Mouse (Mus musculus): ENCODE results near the gene Lrrc7. TPM values are rescaled to one million over a fixed set of nuclear protein-coding genes. Genes with fewer than 3 reads are reported as not detected.
"Not testable (repeated sequence)": the region's sequence is repeated elsewhere in the genome, so short reads cannot be mapped to it uniquely, and the experiment has no call there.

The Lrrc7 gene
- polyA plus RNA-seq, 1 experiment from 2014 or later: 12.8 TPM

- ATAC-seq (ENCODE audit: low FRiP score, low read depth): no peak
- Histone ChIP-seq H3K4me1 (replicated peaks) (no peaks in the 10 kb centered on the region), H3K4me3 (no peak overlapping the region), H3K27me3 (no peaks in the 10 kb centered on the region), H3K9ac (no peak overlapping the region), H3K4me2 (no peak overlapping the region), H3K27ac (replicated peaks) (no peak overlapping the region), H3K36me3 (peaks cover 11% of the 10 kb centered on the region), H3K9me3 (no peaks in the 10 kb centered on the region)
- WGBS: 89% methylated on average over 1 of the region's 1 CpGs
Measured at GRCm38 (mm10) chr3:158161924-158162490, 400.0 kb downstream of the Lrrc7 start.

- H3K4me1 ChIP-seq (replicated peaks): no peaks in the 10 kb centered on the region
- no peak overlapping the region for H3K27ac ChIP-seq (replicated peaks)
- ATAC-seq (ENCODE audit: low FRiP score, low read depth): no peak
- H3K4me3 ChIP-seq: no peak overlapping the region
- H3K9me3 ChIP-seq: no peaks in the 10 kb centered on the region
- no peaks in the 10 kb centered on the region for H3K27me3 ChIP-seq
- H3K9ac ChIP-seq: no peak overlapping the region
- peaks cover 13% of the 10 kb centered on the region for H3K36me3 ChIP-seq
- 87% methylated on average over 3 of the region's 3 CpGs for WGBS
- no peak overlapping the region for H3K4me2 ChIP-seq
Measured at GRCm38 (mm10) chr3:158155515-158156286, 406.3 kb downstream of the Lrrc7 start.

DNA sequence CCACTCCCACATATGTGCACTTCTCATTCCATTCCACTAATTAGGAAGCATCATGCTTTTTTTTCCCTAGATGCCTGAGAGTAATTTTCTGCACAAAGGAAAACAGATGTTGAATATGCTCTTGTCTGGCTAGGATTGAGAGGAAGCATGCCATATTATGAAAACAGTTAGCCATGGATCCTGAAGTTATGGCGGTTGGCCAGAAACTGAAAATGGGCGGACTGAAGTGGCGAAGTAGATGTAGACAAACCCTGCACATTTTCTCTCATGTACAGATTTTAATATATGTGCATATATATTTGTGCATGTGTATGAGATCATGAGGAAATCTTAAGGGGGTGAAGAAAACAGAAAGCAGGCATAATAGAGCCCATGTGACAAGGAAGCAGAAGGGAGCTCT, 407.9 kb downstream of the Lrrc7 start:
- H3K27ac ChIP-seq (replicated peaks): no peak overlapping the region
- H3K4me3 ChIP-seq: no peak overlapping the region
- WGBS: 83% methylated on average over 3 of the region's 3 CpGs
- no peaks in the 10 kb centered on the region for H3K4me1 ChIP-seq (replicated peaks)
- H3K4me2 ChIP-seq: no peak overlapping the region
- no peak for ATAC-seq (ENCODE audit: low FRiP score, low read depth)
- H3K9ac ChIP-seq: no peak overlapping the region
- no peaks in the 10 kb centered on the region for H3K27me3 ChIP-seq
- 0 out of 2 replicates have a peak, but pooled peaks cover 6% of the 10 kb centered on the region for H3K36me3 ChIP-seq
- H3K9me3 ChIP-seq: no peaks in the 10 kb centered on the region

DNA sequence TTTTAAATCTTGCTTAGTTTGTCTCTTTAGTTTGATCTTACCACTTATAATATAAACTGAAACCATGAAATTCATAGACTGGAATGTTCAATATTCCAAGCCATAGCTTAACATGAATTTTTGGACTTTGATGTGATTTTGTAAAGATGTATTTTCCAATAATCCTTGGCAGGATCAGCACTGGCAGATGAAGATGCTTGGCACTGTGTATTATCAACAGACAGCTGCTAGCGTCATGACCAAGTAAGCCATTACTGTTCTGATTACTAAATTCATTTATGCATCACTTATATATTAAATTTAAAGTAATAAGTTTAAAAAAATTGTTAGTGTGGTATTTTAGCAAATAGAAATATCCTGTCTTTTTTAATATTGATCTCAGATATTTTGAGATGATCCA, 413.0 kb downstream of the Lrrc7 start:
- Histone ChIP-seq H3K27me3 (no peaks in the 10 kb centered on the region), H3K4me1 (replicated peaks) (no peaks in the 10 kb centered on the region), H3K4me2 (no peak overlapping the region), H3K27ac (replicated peaks) (no peak overlapping the region), H3K9me3 (no peaks in the 10 kb centered on the region), H3K36me3 (peaks cover under 1% of the 10 kb centered on the region; the same call in 1 of the 2 replicates), H3K4me3 (no peak overlapping the region), H3K9ac (no peak overlapping the region)
- 85% methylated on average over 1 of the region's 1 CpGs for WGBS
- no peak for ATAC-seq (ENCODE audit: low FRiP score, low read depth)

GRCm38 (mm10) chr3:158140629-158141028, 421.4 kb downstream of the Lrrc7 start:
- Histone ChIP-seq H3K4me1 (replicated peaks) (no peaks in the 10 kb centered on the region), H3K9me3 (no peaks in the 10 kb centered on the region), H3K9ac (no peak overlapping the region), H3K27ac (replicated peaks) (no peak overlapping the region), H3K27me3 (no peaks in the 10 kb centered on the region), H3K4me3 (no peak overlapping the region), H3K4me2 (no peak overlapping the region), H3K36me3 (0 out of 2 replicates have a peak, but pooled peaks cover 3% of the 10 kb centered on the region)
- 85% methylated on average over 1 of the region's 1 CpGs for WGBS
- no peak for ATAC-seq (ENCODE audit: low FRiP score, low read depth)

GRCm38 (mm10) chr3:158137796-158138195, 424.2 kb downstream of the Lrrc7 start:
- ATAC-seq (ENCODE audit: low FRiP score, low read depth): no peak
- no peaks in the 10 kb centered on the region for H3K9me3 ChIP-seq
- no peaks in the 10 kb centered on the region for H3K4me1 ChIP-seq (replicated peaks)
- H3K36me3 ChIP-seq: peaks cover 21% of the 10 kb centered on the region
- H3K9ac ChIP-seq: no peak overlapping the region
- no peaks in the 10 kb centered on the region for H3K27me3 ChIP-seq
- H3K4me2 ChIP-seq: no peak overlapping the region
- no peak overlapping the region for H3K4me3 ChIP-seq
- no peak overlapping the region for H3K27ac ChIP-seq (replicated peaks)
- 68% methylated on average over 6 of the region's 6 CpGs for WGBS

- peaks cover 40% of the 10 kb centered on the region for H3K36me3 ChIP-seq
- no peak overlapping the region for H3K9ac ChIP-seq
- no peak overlapping the region for H3K27ac ChIP-seq (replicated peaks)
- no peak overlapping the region for H3K4me3 ChIP-seq
- no peaks in the 10 kb centered on the region for H3K27me3 ChIP-seq
- no peak overlapping the region for H3K4me2 ChIP-seq
- no peaks in the 10 kb centered on the region for H3K4me1 ChIP-seq (replicated peaks)
- H3K9me3 ChIP-seq: no peaks in the 10 kb centered on the region
- WGBS: 87% methylated on average over 4 of the region's 4 CpGs
- ATAC-seq (ENCODE audit: low FRiP score, low read depth): no peak
Measured at GRCm38 (mm10) chr3:158131672-158132071, 430.3 kb downstream of the Lrrc7 start.

GRCm38 (mm10) chr3:158131233-158131632, 430.8 kb downstream of the Lrrc7 start:
- Histone ChIP-seq H3K9ac (no peak overlapping the region), H3K4me1 (replicated peaks) (no peaks in the 10 kb centered on the region), H3K9me3 (no peaks in the 10 kb centered on the region), H3K36me3 (peaks cover 40% of the 10 kb centered on the region), H3K4me2 (no peak overlapping the region), H3K27ac (replicated peaks) (no peak overlapping the region), H3K4me3 (no peak overlapping the region), H3K27me3 (no peaks in the 10 kb centered on the region)
- no peak for ATAC-seq (ENCODE audit: low FRiP score, low read depth)

GRCm38 (mm10) chr3:158122899-158123298, 439.1 kb downstream of the Lrrc7 start:
- 74% methylated on average over 3 of the region's 3 CpGs for WGBS
- Histone ChIP-seq H3K4me2 (no peak overlapping the region), H3K4me1 (replicated peaks) (no peaks in the 10 kb centered on the region), H3K27ac (replicated peaks) (no peak overlapping the region), H3K4me3 (no peak overlapping the region), H3K27me3 (no peaks in the 10 kb centered on the region), H3K9me3 (no peaks in the 10 kb centered on the region), H3K36me3 (no peaks in the 10 kb centered on the region), H3K9ac (no peak overlapping the region)
- no peak for ATAC-seq (ENCODE audit: low FRiP score, low read depth)

DNA sequence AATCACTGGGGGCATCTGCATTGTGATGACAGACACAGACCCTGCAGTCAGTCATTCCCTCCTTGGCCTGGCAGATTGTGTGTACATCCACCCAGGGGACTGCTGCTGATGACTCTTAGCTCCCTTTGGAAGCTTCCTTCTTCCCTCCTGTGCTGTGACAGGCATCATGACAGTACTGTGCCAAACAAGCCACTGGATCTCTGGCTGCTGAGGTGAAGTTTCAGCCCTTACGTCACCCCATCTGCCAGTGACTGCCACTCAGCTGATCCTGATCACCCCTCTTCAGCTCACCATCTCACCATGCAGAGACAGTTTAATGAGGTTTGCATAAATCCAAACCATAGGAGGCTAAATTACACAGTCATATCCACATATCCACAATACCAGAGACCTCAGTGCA, 456.8 kb downstream of the Lrrc7 start:
- ATAC-seq (ENCODE audit: low FRiP score, low read depth): 0 out of 2 replicates have a peak, but pooled peaks have one; percentile 19

GRCm38 (mm10) chr3:158103467-158103866, 458.6 kb downstream of the Lrrc7 start:
- Histone ChIP-seq H3K9ac (no peak overlapping the region), H3K9me3 (no peaks in the 10 kb centered on the region), H3K4me2 (no peak overlapping the region), H3K27ac (replicated peaks) (no peak overlapping the region), H3K4me1 (replicated peaks) (no peaks in the 10 kb centered on the region), H3K27me3 (no peaks in the 10 kb centered on the region), H3K36me3 (0 out of 2 replicates have a peak, but pooled peaks cover 6% of the 10 kb centered on the region), H3K4me3 (no peak overlapping the region)
- ATAC-seq (ENCODE audit: low FRiP score, low read depth): no peak
- WGBS: 88% methylated on average over 2 of the region's 2 CpGs

More for the DNA sequence above, 456.8 kb downstream of the Lrrc7 start:
- no peak overlapping the region for H3K4me3 ChIP-seq
- 0 out of 2 replicates have a peak, but pooled peaks cover 6% of the 10 kb centered on the region for H3K36me3 ChIP-seq
- no peaks in the 10 kb centered on the region for H3K27me3 ChIP-seq
- 70% methylated on average over 1 of the region's 1 CpGs for WGBS
- no peaks in the 10 kb centered on the region for H3K4me1 ChIP-seq (replicated peaks)
- no peaks in the 10 kb centered on the region for H3K9me3 ChIP-seq
- H3K9ac ChIP-seq: no peak overlapping the region
- H3K4me2 ChIP-seq: no peak overlapping the region
- H3K27ac ChIP-seq (replicated peaks): no peak overlapping the region

DNA sequence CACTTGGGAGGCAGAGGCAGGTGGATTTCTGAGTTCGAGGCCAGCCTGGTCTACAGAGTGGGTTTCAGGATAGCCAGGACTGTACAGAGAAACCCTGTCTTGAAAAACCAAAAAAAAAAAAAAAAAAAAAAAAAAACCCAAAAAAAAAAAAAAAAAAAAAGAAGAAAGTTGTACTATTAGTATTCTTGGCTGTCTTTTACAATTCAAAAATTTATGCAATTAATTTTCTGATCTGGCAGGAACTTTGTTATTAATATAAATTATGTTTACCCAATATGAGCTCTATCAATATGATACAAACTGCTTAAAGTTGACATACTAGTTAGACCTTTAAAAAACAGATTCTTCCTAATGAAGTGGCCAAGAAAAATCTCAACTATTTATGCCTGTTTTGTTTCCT, 459.5 kb downstream of the Lrrc7 start:
- ATAC-seq (ENCODE audit: low FRiP score, low read depth); H3K9ac ChIP-seq; H3K4me3 ChIP-seq; H3K4me1 ChIP-seq (replicated peaks); H3K27ac ChIP-seq (replicated peaks); H3K9me3 ChIP-seq; H3K4me2 ChIP-seq; H3K27me3 ChIP-seq; H3K36me3 ChIP-seq: not testable (repeated sequence)
- WGBS: 76% methylated on average over 1 of the region's 1 CpGs
